Mouse (Mus musculus) bone marrow, adult 2 months (tissue): ENCODE measurements around the gene Tprkb. TPM values are rescaled to one million over a fixed set of nuclear protein-coding genes. Genes with fewer than 3 reads are reported as not detected.
"Not testable (repeated sequence)": the region's sequence is repeated elsewhere in the genome, so short reads cannot be mapped to it uniquely, and the experiment has no call there.

ENCODE experiments used
- H3K27ac ChIP-seq: fragments of 200-500 bp; 2 replicates; pipeline ENCODE4 v1.5.1; 2012; ENCODE audit warnings: low read depth, mild to moderate bottlenecking, control low read depth, inconsistent platforms, low read length; ENCODE audit not compliant: control insufficient read depth, poor library complexity, insufficient read depth
- H3K4me1 ChIP-seq: fragments of 200-500 bp; 2 replicates; pipeline ENCODE4 v1.6.1; 2011; ENCODE audit warnings: low read length; ENCODE audit not compliant: control insufficient read depth, insufficient read depth
- H3K4me3 ChIP-seq: fragments of 200-500 bp; replicated peaks from 2 replicates; pipeline ENCODE3; 2011; ENCODE audit warnings: mild to moderate bottlenecking, low read depth, low read length, control low read depth; ENCODE audit not compliant: control insufficient read depth
- CTCF ChIP-seq: fragments of 200-500 bp; IDR thresholded peaks from 2 replicates; pipeline ENCODE4 v1.5.1; 2011; ENCODE audit warnings: low read length, control low read depth; ENCODE audit not compliant: control insufficient read depth, insufficient read depth
- POLR2A ChIP-seq: fragments of 200-500 bp; IDR thresholded peaks from 2 replicates; pipeline ENCODE4 v1.6.1; 2011; ENCODE audit warnings: low read depth, mild to moderate bottlenecking, control low read depth, low read length, borderline replicate concordance; ENCODE audit not compliant: control insufficient read depth
- WGBS: fragments of 180-500 bp; shearing (Covaris S2); methylation state at CpG from one replicate; pipeline ENCODE4 v1.1.7; 2018; 5-methylcytosine and 5-hydroxymethylcytosine counted together
- polyA plus RNA-seq: library from polyadenylated mRNA; stranded (reverse); fragments of >200 nt; gene quantifications from 2 replicates; pipeline ENCODE4 v1.2.4, GENCODE M21; 2011; ENCODE audit warnings: low replicate concordance; ENCODE audit not compliant: missing spikeins, insufficient read depth, insufficient read length

The Tprkb gene
- polyA plus RNA-seq, 1 experiment: 10.1 TPM

DNA sequence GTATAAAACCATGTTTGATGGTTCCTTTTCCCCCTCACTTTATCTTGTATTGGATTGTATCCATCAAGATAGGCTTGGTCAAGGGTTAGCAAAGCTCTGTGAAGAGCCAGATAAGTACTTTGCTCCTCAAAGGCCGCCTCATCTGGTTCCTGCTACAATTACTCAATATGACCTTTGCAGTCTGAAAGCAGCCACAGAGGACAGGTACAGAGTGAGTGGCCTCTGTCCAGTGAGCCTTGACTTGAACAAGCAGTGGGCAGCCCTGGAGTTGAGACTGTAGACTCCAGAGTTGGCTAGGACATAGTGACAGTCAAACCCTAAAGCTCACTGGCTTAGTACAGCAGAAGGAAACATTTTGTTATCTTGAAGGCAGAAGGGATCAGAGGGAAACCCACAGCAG is 17.6 kb downstream of the Tprkb start:
- Histone ChIP-seq H3K4me1 (no peaks in the 10 kb centered on the region), H3K4me3 (no peak overlapping the region), H3K27ac (no peak overlapping the region)
- TF ChIP-seq POLR2A (no peak), CTCF (no peak)
- WGBS: 52% methylated on average over 1 of the region's 1 CpGs

DNA sequence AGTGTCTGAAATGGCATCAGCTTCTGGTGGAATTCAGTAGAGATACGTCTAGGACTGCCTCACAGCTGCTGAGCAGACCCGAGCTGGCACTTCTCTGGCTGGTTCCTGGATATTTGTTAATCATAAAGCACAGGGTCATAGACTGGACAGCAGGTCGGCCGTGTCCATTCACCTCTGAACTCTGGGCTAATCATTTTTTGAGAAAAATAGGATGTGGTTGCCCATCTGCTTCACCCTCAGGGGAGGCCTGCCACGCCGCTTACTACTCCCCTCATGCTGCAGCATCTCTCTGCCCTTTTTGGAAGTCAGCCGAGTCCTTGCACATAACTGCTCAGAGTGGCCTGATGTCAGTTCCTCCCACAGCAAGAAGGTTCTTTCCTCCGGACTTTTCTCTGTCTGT is 22.4 kb downstream of the Tprkb start:
- Histone ChIP-seq H3K27ac (no peak overlapping the region), H3K4me1 (no peaks in the 10 kb centered on the region; the same call in 1 of the 2 replicates), H3K4me3 (no peak overlapping the region)
- TF ChIP-seq CTCF: no peak
- no peak for TF ChIP-seq POLR2A
- WGBS: 73% methylated on average over 8 of the region's 8 CpGs

GRCm38 (mm10) chr6:85935646-85936045 is 24.0 kb downstream of the Tprkb start:
- WGBS: 62% methylated on average over 3 of the region's 3 CpGs
- TF ChIP-seq CTCF (peak; percentile 17; the same call in 1 of the 2 replicates), POLR2A (no peak)
- Histone ChIP-seq H3K27ac (no peak overlapping the region), H3K4me1 (no peaks in the 10 kb centered on the region; the same call in 1 of the 2 replicates), H3K4me3 (no peak overlapping the region)

DNA sequence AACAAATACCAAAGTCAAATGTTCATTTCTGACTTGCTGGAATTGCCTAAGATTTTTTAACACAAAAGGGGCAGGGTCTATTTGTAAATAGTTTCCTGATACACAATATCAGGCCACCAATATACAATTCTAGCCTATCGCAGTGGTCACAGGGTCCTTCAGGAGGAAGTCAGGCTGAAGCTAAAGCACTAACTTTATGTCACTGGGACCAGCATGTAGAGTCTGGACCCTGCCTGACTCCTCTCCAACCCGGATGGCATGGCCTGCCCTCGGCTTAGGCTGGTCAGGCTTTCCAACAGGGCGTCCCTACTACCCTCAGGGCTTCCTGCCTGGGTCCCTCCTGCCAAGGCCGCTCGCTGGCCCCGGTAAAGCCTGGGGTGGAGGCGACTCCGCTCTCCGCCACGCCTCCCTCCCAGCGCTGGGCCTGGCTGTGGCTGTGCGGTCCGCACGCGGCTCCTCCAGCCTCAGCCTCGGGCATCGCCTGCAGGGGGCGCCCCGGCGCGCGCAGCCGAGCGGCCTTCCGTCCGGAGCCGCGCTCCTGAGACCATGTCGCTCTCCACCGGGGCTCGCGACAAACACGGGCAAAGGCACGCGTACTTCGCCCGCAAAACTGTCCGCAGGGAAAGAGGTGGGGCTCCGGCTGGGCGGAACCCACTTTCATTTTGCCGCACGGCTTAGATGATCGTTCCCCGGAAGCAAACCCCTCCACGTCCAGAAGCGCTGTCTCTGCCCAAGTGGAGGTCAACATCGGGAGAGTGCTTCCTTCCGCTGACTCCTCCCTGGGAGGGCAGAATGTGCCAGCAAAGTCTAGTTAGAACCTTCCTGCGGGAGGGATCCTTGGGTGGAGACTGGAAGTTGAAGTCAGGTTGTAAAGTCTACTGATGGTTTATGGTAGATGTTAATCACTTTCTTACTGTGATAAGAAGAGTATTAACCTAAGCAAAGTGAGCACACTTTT is 25.1 kb downstream of the Tprkb start:
- Histone ChIP-seq H3K27ac (peak overlapping the region; percentile 49; the same call in 1 of the 2 replicates), H3K4me3 (peak overlapping the region; percentile 83)
- TF ChIP-seq POLR2A (peak; percentile 9; the same call in 1 of the 2 replicates), CTCF (peak; percentile 47; the same call in 1 of the 2 replicates)
- not testable (repeated sequence) for H3K4me1 ChIP-seq
- under 1% methylated on average over 48 of the region's 50 CpGs for WGBS

DNA sequence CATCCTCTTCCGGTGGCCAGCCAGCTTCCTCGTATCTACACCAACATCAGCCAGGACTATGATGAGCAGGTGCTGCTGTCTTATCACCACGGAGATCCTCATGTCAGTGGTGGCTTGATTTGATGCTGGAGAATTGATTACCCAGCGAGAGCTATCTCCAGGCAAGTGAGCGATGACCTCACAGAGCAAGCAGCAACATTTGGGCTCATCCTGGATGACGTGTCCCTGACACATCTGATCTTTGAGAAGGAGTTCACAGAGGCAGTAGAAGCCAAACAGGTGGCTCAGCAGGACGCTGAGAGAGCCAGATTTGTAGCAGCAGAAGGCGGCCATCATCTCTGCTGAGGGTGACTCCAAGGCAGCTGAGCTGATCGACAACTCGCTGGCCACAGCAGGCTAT is 27.0 kb downstream of the Tprkb start:
- no peak overlapping the region for H3K4me3 ChIP-seq
- WGBS: 85% methylated on average over 10 of the region's 10 CpGs
- no peaks in the 10 kb centered on the region; the same call in 1 of the 2 replicates for H3K4me1 ChIP-seq
- TF ChIP-seq CTCF (no peak), POLR2A (no peak)
- no peak overlapping the region for H3K27ac ChIP-seq

- Histone ChIP-seq H3K4me3 (no peak overlapping the region), H3K4me1 (no peaks in the 10 kb centered on the region; the same call in 1 of the 2 replicates), H3K27ac (no peak overlapping the region)
- TF ChIP-seq CTCF (no peak), POLR2A (no peak)
- 92% methylated on average over 3 of the region's 3 CpGs for WGBS
Observed at GRCm38 (mm10) chr6:85942469-85942868, 30.8 kb downstream of the Tprkb start.

DNA sequence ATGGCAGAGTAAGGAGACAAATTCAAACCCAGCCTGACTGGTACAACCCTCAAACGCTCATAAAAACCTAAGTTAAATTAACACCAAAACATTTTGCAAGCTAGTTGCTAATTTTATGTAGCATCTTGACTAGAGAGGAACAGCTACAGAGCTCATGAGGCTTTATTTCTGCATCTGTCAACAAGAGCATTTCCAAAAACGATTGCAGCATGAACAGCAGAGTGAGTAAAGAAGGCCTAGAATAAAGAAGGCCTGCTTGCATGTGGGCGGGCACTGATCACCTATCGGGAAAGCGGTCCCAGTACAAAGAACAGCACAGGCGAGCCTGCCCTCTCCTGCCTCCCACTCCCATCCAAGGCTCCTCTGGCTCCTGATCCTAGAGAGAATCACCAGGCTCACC is 36.9 kb downstream of the Tprkb start:
- Histone ChIP-seq H3K27ac (no peak overlapping the region), H3K4me3 (no peak overlapping the region), H3K4me1 (no peaks in the 10 kb centered on the region)
- WGBS: 88% methylated on average over 6 of the region's 6 CpGs
- TF ChIP-seq POLR2A (no peak), CTCF (no peak)

- no peak overlapping the region for H3K27ac ChIP-seq
Observed at GRCm38 (mm10) chr6:85957581-85957980, 45.9 kb downstream of the Tprkb start.

More at GRCm38 (mm10) chr6:85957581-85957980, 45.9 kb downstream of the Tprkb start:
- WGBS: 92% methylated on average over 3 of the region's 3 CpGs
- Histone ChIP-seq H3K4me1 (no peaks in the 10 kb centered on the region; the same call in 1 of the 2 replicates), H3K4me3 (no peak overlapping the region)
- no peak for TF ChIP-seq CTCF
- no peak for TF ChIP-seq POLR2A
